Mouse (Mus musculus): ENCODE results near the gene Ctnnbl1. TPM values are rescaled to one million over a fixed set of nuclear protein-coding genes. Genes with fewer than 3 reads are reported as not detected.

The Ctnnbl1 gene
- polyA plus RNA-seq, 1 experiment from 2014 or later: 54.7 TPM

- H3K9me3 ChIP-seq (ENCODE audit: control insufficient read depth, low read length): no peaks in the 10 kb centered on the region
- H3K36me3 ChIP-seq (ENCODE audit: control insufficient read depth, insufficient read depth, low read length): no peaks in the 10 kb centered on the region
- no peak overlapping the region for H3K4me3 ChIP-seq (ENCODE audit: low read length)
- WGBS: 64% methylated on average over 6 of the region's 6 CpGs
- no peak overlapping the region for H3K27ac ChIP-seq (ENCODE audit: low read length)
- no peaks in the 10 kb centered on the region; the same call in 1 of the 2 replicates for H3K4me1 ChIP-seq (replicated peaks; ENCODE audit: control insufficient read depth, insufficient read depth, low read length)
- no peak overlapping the region for H3K4me2 ChIP-seq (ENCODE audit: low read depth, low read length)
- no peak for ATAC-seq (ENCODE audit: low read depth)
- no peaks in the 10 kb centered on the region for H3K27me3 ChIP-seq (ENCODE audit: control insufficient read depth, insufficient read depth, low read depth, low read length)
- no peak overlapping the region for H3K9ac ChIP-seq (ENCODE audit: low read length)
Observed at GRCm38 (mm10) chr2:157891166-157891565, 154.0 kb downstream of the Ctnnbl1 start.

DNA sequence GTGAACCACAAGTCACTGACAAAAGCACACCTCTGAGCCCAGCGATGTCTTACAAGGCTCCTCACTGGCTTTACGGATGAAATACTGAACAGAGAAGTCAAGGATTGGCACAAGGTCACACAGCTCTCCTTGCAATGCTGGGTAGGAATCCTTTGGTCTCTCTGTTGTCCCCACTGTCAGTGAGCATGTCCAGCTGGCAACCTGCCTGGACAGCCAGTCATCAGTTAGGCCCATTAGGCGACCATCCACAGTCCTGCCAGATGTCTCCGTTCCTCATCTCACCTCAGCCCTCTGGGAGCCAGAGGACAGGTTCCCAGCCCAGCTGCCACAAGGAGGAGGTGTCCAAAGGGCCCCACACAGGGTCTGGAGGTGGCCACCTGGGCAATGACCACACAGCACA lies 159.9 kb downstream of the Ctnnbl1 start:
- Histone ChIP-seq H3K9me3 (ENCODE audit: control insufficient read depth, low read length) (no peaks in the 10 kb centered on the region), H3K9ac (ENCODE audit: low read length) (no peak overlapping the region), H3K27ac (ENCODE audit: low read length) (no peak overlapping the region), H3K27me3 (ENCODE audit: control insufficient read depth, insufficient read depth, low read depth, low read length) (peaks cover 5% of the 10 kb centered on the region; the same call in 1 of the 2 replicates), H3K4me3 (ENCODE audit: low read length) (no peak overlapping the region), H3K36me3 (ENCODE audit: control insufficient read depth, insufficient read depth, low read length) (no peaks in the 10 kb centered on the region), H3K4me2 (ENCODE audit: low read depth, low read length) (no peak overlapping the region), H3K4me1 (replicated peaks; ENCODE audit: control insufficient read depth, insufficient read depth, low read length) (no peaks in the 10 kb centered on the region)
- WGBS: 69% methylated on average over 4 of the region's 4 CpGs
- peak; percentile 20; the same call in 1 of the 2 replicates for ATAC-seq (ENCODE audit: low read depth)

- under 1% methylated on average over 16 of the region's 16 CpGs for WGBS
- Histone ChIP-seq H3K4me1 (replicated peaks; ENCODE audit: control insufficient read depth, insufficient read depth, low read length) (peaks cover 4% of the 10 kb centered on the region; the same call in 1 of the 2 replicates), H3K36me3 (ENCODE audit: control insufficient read depth, insufficient read depth, low read length) (no peaks in the 10 kb centered on the region), H3K4me3 (ENCODE audit: low read length) (no peak overlapping the region), H3K9ac (ENCODE audit: low read length) (no peak overlapping the region), H3K27ac (ENCODE audit: low read length) (no peak overlapping the region), H3K27me3 (ENCODE audit: control insufficient read depth, insufficient read depth, low read depth, low read length) (peaks cover 35% of the 10 kb centered on the region), H3K9me3 (ENCODE audit: control insufficient read depth, low read length) (no peaks in the 10 kb centered on the region), H3K4me2 (ENCODE audit: low read depth, low read length) (no peak overlapping the region)
- peak; percentile 85 for ATAC-seq (ENCODE audit: low read depth)
Observed at GRCm38 (mm10) chr2:157913204-157913636, 176.0 kb downstream of the Ctnnbl1 start.

DNA sequence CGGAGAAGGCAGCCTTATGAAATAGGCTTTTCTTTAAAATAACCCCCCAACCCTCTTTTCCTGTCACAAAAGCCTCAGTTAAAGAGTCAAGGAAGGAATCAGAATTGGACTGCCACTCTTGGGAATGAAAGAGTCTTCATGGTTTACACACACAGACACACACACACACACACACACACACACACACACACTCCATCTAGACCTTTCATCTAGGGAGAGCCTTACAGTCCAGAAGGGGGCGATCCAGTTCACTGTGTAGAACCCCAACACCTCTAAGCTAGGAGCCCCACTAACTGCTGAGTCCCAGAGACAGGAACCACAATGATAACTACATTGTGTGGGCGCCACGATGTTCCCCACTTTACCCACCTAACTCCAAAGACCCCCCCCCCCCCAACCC lies 176.5 kb downstream of the Ctnnbl1 start:
- Histone ChIP-seq H3K4me2 (ENCODE audit: low read depth, low read length) (no peak overlapping the region), H3K4me3 (ENCODE audit: low read length) (no peak overlapping the region), H3K36me3 (ENCODE audit: control insufficient read depth, insufficient read depth, low read length) (no peaks in the 10 kb centered on the region), H3K4me1 (replicated peaks; ENCODE audit: control insufficient read depth, insufficient read depth, low read length) (peaks cover 4% of the 10 kb centered on the region; the same call in 1 of the 2 replicates), H3K9me3 (ENCODE audit: control insufficient read depth, low read length) (no peaks in the 10 kb centered on the region), H3K9ac (ENCODE audit: low read length) (no peak overlapping the region), H3K27me3 (ENCODE audit: control insufficient read depth, insufficient read depth, low read depth, low read length) (peaks cover 35% of the 10 kb centered on the region), H3K27ac (ENCODE audit: low read length) (no peak overlapping the region)
- WGBS: 0% methylated on average over 4 of the region's 4 CpGs
- ATAC-seq (ENCODE audit: low read depth): no peak

DNA sequence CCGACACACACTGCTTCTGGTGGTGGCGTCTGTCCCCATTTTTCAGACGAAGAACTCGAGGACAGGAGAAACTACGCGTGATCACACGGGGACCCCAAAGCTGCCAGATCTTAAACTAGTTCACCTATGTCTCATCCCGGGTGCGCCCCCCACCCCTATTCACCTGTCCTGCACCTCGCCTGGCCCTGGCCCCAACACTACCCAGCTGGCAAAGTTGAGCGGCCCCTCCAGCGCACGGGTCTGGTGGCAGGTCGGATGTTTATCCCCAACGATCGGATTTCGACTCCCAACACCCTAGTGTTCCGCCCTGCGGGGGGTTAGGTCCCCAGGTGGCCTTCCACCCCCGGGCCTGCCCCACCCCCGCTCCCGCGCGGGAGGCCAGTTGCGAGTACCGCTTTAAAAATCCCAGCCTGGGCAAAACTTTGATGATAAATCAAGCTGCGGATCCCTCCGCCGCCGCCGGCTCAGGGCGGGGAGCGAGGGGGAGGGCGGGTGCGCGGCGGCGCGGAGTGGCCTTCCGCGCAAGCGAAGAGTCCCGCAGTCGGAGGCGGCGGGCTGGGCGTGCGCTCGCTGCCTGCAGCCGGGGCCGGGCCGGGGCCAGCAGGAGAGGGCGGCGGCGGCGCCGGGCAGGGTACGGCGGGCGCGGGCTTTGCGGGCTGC lies 177.0 kb downstream of the Ctnnbl1 start, which contains the start of gene Vstm2l:
Gene Vstm2l (plus strand): TSS at position 549 of the 660 bp plus-strand sequence.
- H3K4me2 ChIP-seq (ENCODE audit: low read depth, low read length): peak within 1 kb of the TSS; percentile 38
- H3K27ac ChIP-seq (ENCODE audit: low read length): no peak within 1 kb of the TSS
- peak within 1 kb of the TSS; percentile 29 for H3K4me3 ChIP-seq (ENCODE audit: low read length)
- WGBS: 3% methylated on average over 50 of the region's 62 CpGs
- ATAC-seq (ENCODE audit: low read depth): no peak
- H3K4me1 ChIP-seq (replicated peaks; ENCODE audit: control insufficient read depth, insufficient read depth, low read length): peaks cover 4% of the 10 kb centered on the region; the same call in 1 of the 2 replicates
- peaks cover 35% of the 10 kb centered on the region for H3K27me3 ChIP-seq (ENCODE audit: control insufficient read depth, insufficient read depth, low read depth, low read length)
- no peaks in the 10 kb centered on the region for H3K9me3 ChIP-seq (ENCODE audit: control insufficient read depth, low read length)
- no peaks in the 10 kb centered on the region for H3K36me3 ChIP-seq (ENCODE audit: control insufficient read depth, insufficient read depth, low read length)
- H3K9ac ChIP-seq (ENCODE audit: low read length): no peak within 1 kb of the TSS

GRCm38 (mm10) chr2:157914889-157915517 lies 177.8 kb downstream of the Ctnnbl1 start:
- 36% methylated on average over 42 of the region's 43 CpGs for WGBS

GRCm38 (mm10) chr2:157918529-157918928 lies 181.3 kb downstream of the Ctnnbl1 start:
- WGBS: 3% methylated on average over 10 of the region's 10 CpGs
- Histone ChIP-seq H3K27me3 (ENCODE audit: control insufficient read depth, insufficient read depth, low read depth, low read length) (peaks cover 35% of the 10 kb centered on the region), H3K27ac (ENCODE audit: low read length) (no peak overlapping the region)

More at GRCm38 (mm10) chr2:157914889-157915517, 177.8 kb downstream of the Ctnnbl1 start:
- ATAC-seq (ENCODE audit: low read depth): no peak
- Histone ChIP-seq H3K27me3 (ENCODE audit: control insufficient read depth, insufficient read depth, low read depth, low read length) (peaks cover 35% of the 10 kb centered on the region), H3K9me3 (ENCODE audit: control insufficient read depth, low read length) (no peaks in the 10 kb centered on the region), H3K4me1 (replicated peaks; ENCODE audit: control insufficient read depth, insufficient read depth, low read length) (peaks cover 4% of the 10 kb centered on the region; the same call in 1 of the 2 replicates), H3K4me3 (ENCODE audit: low read length) (peak overlapping the region; percentile 29; the same call in 1 of the 2 replicates), H3K27ac (ENCODE audit: low read length) (no peak overlapping the region), H3K36me3 (ENCODE audit: control insufficient read depth, insufficient read depth, low read length) (no peaks in the 10 kb centered on the region), H3K9ac (ENCODE audit: low read length) (no peak overlapping the region), H3K4me2 (ENCODE audit: low read depth, low read length) (peak overlapping the region; percentile 38; the same call in 1 of the 2 replicates)

DNA sequence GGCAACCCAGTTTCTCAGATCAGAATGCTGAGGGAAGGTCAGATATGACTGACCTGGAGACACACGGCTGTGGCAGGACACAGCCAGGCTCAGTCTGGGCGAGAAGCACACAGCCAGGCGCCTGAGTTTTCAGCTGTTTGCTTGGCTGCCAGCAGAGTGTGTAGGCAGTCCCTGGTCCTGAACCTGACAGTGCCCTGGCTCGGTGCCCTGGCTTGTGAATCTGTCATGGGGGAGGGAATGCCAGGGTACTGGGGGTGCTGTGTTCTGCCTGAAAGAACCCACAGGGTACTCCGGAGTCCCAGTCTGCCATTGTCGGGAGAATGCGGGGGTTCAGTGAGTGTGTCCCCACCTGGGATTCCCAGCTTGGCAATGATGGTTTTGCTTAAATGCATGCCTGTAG lies 184.3 kb downstream of the Ctnnbl1 start:
- Histone ChIP-seq H3K36me3 (ENCODE audit: control insufficient read depth, insufficient read depth, low read length) (no peaks in the 10 kb centered on the region), H3K9me3 (ENCODE audit: control insufficient read depth, low read length) (no peaks in the 10 kb centered on the region), H3K4me1 (replicated peaks; ENCODE audit: control insufficient read depth, insufficient read depth, low read length) (no peaks in the 10 kb centered on the region), H3K4me3 (ENCODE audit: low read length) (no peak overlapping the region), H3K27me3 (ENCODE audit: control insufficient read depth, insufficient read depth, low read depth, low read length) (peaks cover 4% of the 10 kb centered on the region), H3K27ac (ENCODE audit: low read length) (no peak overlapping the region), H3K9ac (ENCODE audit: low read length) (no peak overlapping the region), H3K4me2 (ENCODE audit: low read depth, low read length) (no peak overlapping the region)
- ATAC-seq (ENCODE audit: low read depth): no peak
- 62% methylated on average over 7 of the region's 7 CpGs for WGBS

More at GRCm38 (mm10) chr2:157918529-157918928, 181.3 kb downstream of the Ctnnbl1 start:
- no peak overlapping the region for H3K9ac ChIP-seq (ENCODE audit: low read length)
- no peaks in the 10 kb centered on the region for H3K9me3 ChIP-seq (ENCODE audit: control insufficient read depth, low read length)
- H3K4me3 ChIP-seq (ENCODE audit: low read length): no peak overlapping the region
- H3K4me1 ChIP-seq (replicated peaks; ENCODE audit: control insufficient read depth, insufficient read depth, low read length): peaks cover 4% of the 10 kb centered on the region; the same call in 1 of the 2 replicates
- no peak overlapping the region for H3K4me2 ChIP-seq (ENCODE audit: low read depth, low read length)
- no peaks in the 10 kb centered on the region for H3K36me3 ChIP-seq (ENCODE audit: control insufficient read depth, insufficient read depth, low read length)
- no peak for ATAC-seq (ENCODE audit: low read depth)

GRCm38 (mm10) chr2:157923406-157923805 lies 186.2 kb downstream of the Ctnnbl1 start:
- no peaks in the 10 kb centered on the region; the same call in 1 of the 2 replicates for H3K27me3 ChIP-seq (ENCODE audit: control insufficient read depth, insufficient read depth, low read depth, low read length)

More at GRCm38 (mm10) chr2:157923406-157923805, 186.2 kb downstream of the Ctnnbl1 start:
- Histone ChIP-seq H3K36me3 (ENCODE audit: control insufficient read depth, insufficient read depth, low read length) (no peaks in the 10 kb centered on the region), H3K4me3 (ENCODE audit: low read length) (no peak overlapping the region), H3K4me1 (replicated peaks; ENCODE audit: control insufficient read depth, insufficient read depth, low read length) (no peaks in the 10 kb centered on the region), H3K9ac (ENCODE audit: low read length) (no peak overlapping the region), H3K9me3 (ENCODE audit: control insufficient read depth, low read length) (no peaks in the 10 kb centered on the region), H3K27ac (ENCODE audit: low read length) (no peak overlapping the region), H3K4me2 (ENCODE audit: low read depth, low read length) (no peak overlapping the region)
- 4% methylated on average over 7 of the region's 7 CpGs for WGBS
- ATAC-seq (ENCODE audit: low read depth): no peak

All from lung, embryonic 16.5 days (tissue).